Mouse (Mus musculus): ENCODE data around the gene Frs2.

Frs2 gene

DNA sequence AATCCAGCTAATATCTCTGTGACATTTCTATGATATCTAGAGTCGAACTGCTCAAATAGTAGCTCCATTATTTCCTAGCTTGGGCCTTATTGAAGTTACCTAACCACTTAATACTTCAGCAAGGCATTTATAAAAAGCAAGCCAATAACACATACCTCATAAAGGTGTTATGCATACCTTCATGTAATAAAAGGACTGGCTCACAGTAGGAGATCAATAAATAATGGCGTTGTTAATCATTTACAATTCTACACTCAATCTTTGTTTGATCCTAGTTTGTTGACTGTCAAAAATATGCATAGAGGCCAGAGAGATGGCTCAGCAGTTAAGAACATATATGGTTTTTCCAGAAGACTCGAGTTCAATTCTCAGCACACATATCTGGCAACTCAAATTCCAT lies 26.9 kb downstream of the Frs2 start:
- no peaks in the 10 kb centered on the region for H3K9me3 ChIP-seq (ENCODE audit: low read length)
- peaks cover 7% of the 10 kb centered on the region; the same call in 1 of the 2 replicates for H3K36me3 ChIP-seq (ENCODE audit: insufficient read depth, low read length)
- H3K4me1 ChIP-seq (replicated peaks; ENCODE audit: low read depth, low read length): peaks cover 31% of the 10 kb centered on the region
- H3K4me3 ChIP-seq (replicated peaks; ENCODE audit: low read length): no peak overlapping the region
- TF ChIP-seq NANOG (IDR thresholded peaks at IDR 0.05; ENCODE audit: borderline replicate concordance, low read length) (no peak), CTCF (conservative IDR thresholded peaks at IDR 0.05; ENCODE audit: low read length) (no peak), POU5F1 (IDR thresholded peaks at IDR 0.05; ENCODE audit: borderline replicate concordance, low read length) (no peak)
- H3K27me3 ChIP-seq (ENCODE audit: insufficient read depth, low read length): no peaks in the 10 kb centered on the region

DNA sequence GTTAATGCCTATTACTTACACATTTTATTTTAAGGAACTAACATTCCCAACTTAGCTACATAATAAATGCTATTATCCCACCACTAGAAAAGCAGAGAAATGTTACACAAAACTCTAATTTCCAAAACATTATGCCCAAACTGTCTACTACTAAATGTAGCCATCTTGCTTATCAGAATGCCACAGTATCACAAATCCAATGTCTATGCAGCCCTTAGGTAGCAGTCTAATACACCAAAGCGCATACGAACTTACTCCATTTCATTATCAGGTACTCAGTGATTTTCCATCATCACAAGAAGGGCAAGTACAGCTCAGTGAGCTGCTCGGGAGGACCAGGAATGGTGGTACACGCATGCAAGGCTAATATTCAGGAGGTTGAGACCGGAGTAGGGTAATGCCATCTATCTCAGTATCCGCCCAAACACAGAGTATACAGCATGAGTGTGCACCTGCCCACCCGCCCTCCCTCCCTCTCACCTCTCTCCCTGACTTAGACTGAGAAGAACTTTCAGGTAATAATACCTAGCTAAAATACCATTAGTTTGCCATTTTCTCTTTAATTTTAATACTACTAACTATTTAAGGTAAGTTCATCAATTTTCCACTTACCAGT lies 28.2 kb downstream of the Frs2 start:
- Histone ChIP-seq H3K9me3 (ENCODE audit: low read length) (no peaks in the 10 kb centered on the region), H3K4me3 (replicated peaks; ENCODE audit: low read length) (no peak overlapping the region), H3K36me3 (ENCODE audit: insufficient read depth, low read length) (peaks cover 7% of the 10 kb centered on the region; the same call in 1 of the 2 replicates), H3K4me1 (replicated peaks; ENCODE audit: low read depth, low read length) (peaks cover 19% of the 10 kb centered on the region), H3K27me3 (ENCODE audit: insufficient read depth, low read length) (no peaks in the 10 kb centered on the region)
- TF ChIP-seq NANOG (IDR thresholded peaks at IDR 0.05; ENCODE audit: borderline replicate concordance, low read length): no peak
- no peak for TF ChIP-seq CTCF (conservative IDR thresholded peaks at IDR 0.05; ENCODE audit: low read length)
- TF ChIP-seq POU5F1 (IDR thresholded peaks at IDR 0.05; ENCODE audit: borderline replicate concordance, low read length): no peak

DNA sequence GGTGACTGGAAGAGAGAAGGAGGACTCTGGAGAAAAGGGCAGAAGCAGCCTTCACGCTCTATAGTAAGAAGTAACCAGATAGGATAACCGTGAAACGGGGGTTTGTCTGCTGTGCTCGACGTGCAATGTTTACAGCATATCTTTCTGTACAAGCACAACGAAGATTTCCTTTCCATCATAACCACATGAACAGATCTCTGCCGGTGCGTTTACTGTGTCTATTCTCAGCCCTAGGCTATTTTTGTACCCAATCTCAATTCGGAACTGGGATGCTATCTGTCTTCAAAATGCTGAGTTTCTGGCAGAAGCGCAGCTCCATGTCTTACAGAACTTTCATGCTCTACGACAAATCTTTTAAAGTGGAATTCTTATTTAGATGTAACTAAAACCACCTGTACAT lies 28.8 kb downstream of the Frs2 start:
- Histone ChIP-seq H3K4me3 (replicated peaks; ENCODE audit: low read length) (no peak overlapping the region), H3K36me3 (ENCODE audit: insufficient read depth, low read length) (peaks cover 7% of the 10 kb centered on the region; the same call in 1 of the 2 replicates), H3K27me3 (ENCODE audit: insufficient read depth, low read length) (no peaks in the 10 kb centered on the region), H3K4me1 (replicated peaks; ENCODE audit: low read depth, low read length) (peaks cover 15% of the 10 kb centered on the region), H3K9me3 (ENCODE audit: low read length) (no peaks in the 10 kb centered on the region)
- no peak for TF ChIP-seq POU5F1 (IDR thresholded peaks at IDR 0.05; ENCODE audit: borderline replicate concordance, low read length)
- TF ChIP-seq NANOG (IDR thresholded peaks at IDR 0.05; ENCODE audit: borderline replicate concordance, low read length): no peak
- no peak for TF ChIP-seq CTCF (conservative IDR thresholded peaks at IDR 0.05; ENCODE audit: low read length)

DNA sequence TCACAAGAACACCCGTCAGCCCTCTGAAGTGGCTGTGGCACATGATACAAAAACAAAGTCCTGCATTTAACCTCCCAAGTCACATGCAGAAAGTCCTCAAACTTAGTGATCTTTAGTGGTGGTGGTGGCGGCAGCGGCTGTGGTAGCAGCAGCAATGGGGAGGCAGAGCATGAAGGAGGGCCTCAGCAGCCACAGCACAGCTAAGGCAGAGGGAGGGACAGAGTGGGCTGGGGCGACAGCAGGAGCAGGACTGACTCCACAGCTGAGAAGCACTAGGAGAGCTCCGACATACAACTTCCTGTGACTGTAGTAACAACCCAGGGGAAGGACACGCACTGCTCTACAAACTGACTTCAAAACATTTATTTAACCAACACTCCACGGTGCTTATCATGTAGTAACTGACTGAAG lies 29.9 kb downstream of the Frs2 start:
- Histone ChIP-seq H3K27me3 (ENCODE audit: insufficient read depth, low read length) (no peaks in the 10 kb centered on the region), H3K4me1 (replicated peaks; ENCODE audit: low read depth, low read length) (peaks cover 24% of the 10 kb centered on the region), H3K9me3 (ENCODE audit: low read length) (no peaks in the 10 kb centered on the region), H3K4me3 (replicated peaks; ENCODE audit: low read length) (no peak overlapping the region), H3K36me3 (ENCODE audit: insufficient read depth, low read length) (peaks cover 10% of the 10 kb centered on the region; the same call in 1 of the 2 replicates)
- TF ChIP-seq CTCF (conservative IDR thresholded peaks at IDR 0.05; ENCODE audit: low read length) (no peak), POU5F1 (IDR thresholded peaks at IDR 0.05; ENCODE audit: borderline replicate concordance, low read length) (no peak)

DNA sequence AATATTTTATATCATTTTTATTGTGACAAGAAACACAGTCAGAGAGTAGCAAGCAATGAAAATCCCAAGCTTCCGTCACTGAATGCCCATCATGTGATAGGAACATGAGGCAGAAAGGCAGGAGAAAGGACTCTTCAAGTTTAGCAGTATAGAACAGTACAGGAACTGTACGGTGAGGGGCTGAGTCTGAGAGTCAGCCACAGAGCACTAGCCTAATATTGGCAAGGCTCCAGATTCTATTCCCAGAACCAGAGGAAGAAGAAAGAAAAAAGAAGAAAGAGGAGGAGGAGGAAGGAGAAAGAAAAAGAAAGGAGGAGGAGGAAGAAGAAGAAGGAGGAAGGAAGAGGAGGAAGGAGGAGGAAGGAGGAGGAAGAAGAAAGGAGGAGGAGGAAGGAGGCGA lies 32.7 kb downstream of the Frs2 start:
- no peaks in the 10 kb centered on the region for H3K27me3 ChIP-seq (ENCODE audit: insufficient read depth, low read length)
- H3K4me1 ChIP-seq (replicated peaks; ENCODE audit: low read depth, low read length): peaks cover 41% of the 10 kb centered on the region
- H3K9me3 ChIP-seq (ENCODE audit: low read length): no peaks in the 10 kb centered on the region
- H3K4me3 ChIP-seq (replicated peaks; ENCODE audit: low read length): no peak overlapping the region
- H3K36me3 ChIP-seq (ENCODE audit: insufficient read depth, low read length): peaks cover 10% of the 10 kb centered on the region; the same call in 1 of the 2 replicates
- TF ChIP-seq POU5F1 (IDR thresholded peaks at IDR 0.05; ENCODE audit: borderline replicate concordance, low read length) (no peak), NANOG (IDR thresholded peaks at IDR 0.05; ENCODE audit: borderline replicate concordance, low read length) (no peak), CTCF (conservative IDR thresholded peaks at IDR 0.05; ENCODE audit: low read length) (no peak)

DNA sequence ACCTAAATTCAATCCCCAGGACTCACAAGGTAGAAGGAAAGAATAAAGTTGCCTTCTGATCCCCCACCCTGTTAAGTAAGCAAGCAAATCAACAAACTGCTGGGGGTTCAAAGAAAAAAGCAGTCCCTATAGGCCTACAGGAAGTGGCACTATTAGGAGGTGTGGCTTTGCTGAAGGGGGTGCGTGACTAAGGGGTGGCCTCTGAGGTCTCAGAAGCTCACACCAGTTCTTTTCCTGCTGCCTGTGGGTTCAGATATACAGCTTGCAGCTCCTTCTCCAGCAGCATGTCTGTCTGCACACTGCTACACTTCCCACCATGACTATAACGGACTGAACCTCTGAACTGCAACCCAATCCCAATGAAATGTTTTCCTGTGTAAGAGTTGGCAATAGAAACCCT lies 35.8 kb downstream of the Frs2 start:
- TF ChIP-seq NANOG (IDR thresholded peaks at IDR 0.05; ENCODE audit: borderline replicate concordance, low read length): no peak
- TF ChIP-seq POU5F1 (IDR thresholded peaks at IDR 0.05; ENCODE audit: borderline replicate concordance, low read length): no peak
- no peak for TF ChIP-seq CTCF (conservative IDR thresholded peaks at IDR 0.05; ENCODE audit: low read length)

DNA sequence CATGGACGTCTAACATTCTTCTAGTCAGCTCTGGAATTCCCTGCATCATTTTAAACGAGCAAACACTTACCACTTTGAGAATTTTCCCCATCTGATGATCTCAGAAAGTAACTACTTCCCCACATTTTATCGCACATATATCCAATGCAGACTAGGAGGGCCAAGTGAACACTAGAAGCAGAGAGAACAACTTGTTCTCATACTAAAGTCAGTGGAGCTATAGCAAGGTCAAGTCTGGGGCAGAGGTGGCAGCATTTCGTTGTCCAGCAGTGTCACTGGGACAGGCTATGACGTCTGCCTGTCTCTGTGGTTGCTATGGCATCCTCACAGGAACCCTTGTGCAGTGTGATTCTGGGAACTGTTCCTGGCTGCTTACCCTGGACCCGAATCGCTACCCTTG lies 36.9 kb downstream of the Frs2 start:
- Histone ChIP-seq H3K36me3 (ENCODE audit: insufficient read depth, low read length) (peaks cover 3% of the 10 kb centered on the region; the same call in 1 of the 2 replicates), H3K9me3 (ENCODE audit: low read length) (no peaks in the 10 kb centered on the region), H3K4me1 (replicated peaks; ENCODE audit: low read depth, low read length) (peaks cover 30% of the 10 kb centered on the region), H3K27me3 (ENCODE audit: insufficient read depth, low read length) (no peaks in the 10 kb centered on the region), H3K4me3 (replicated peaks; ENCODE audit: low read length) (no peak overlapping the region)
- TF ChIP-seq CTCF (conservative IDR thresholded peaks at IDR 0.05; ENCODE audit: low read length): no peak
- no peak for TF ChIP-seq POU5F1 (IDR thresholded peaks at IDR 0.05; ENCODE audit: borderline replicate concordance, low read length)
- no peak for TF ChIP-seq NANOG (IDR thresholded peaks at IDR 0.05; ENCODE audit: borderline replicate concordance, low read length)

More for the DNA sequence above, 35.8 kb downstream of the Frs2 start:
- H3K4me3 ChIP-seq (replicated peaks; ENCODE audit: low read length): no peak overlapping the region
- peaks cover 30% of the 10 kb centered on the region for H3K4me1 ChIP-seq (replicated peaks; ENCODE audit: low read depth, low read length)
- H3K9me3 ChIP-seq (ENCODE audit: low read length): no peaks in the 10 kb centered on the region
- no peaks in the 10 kb centered on the region for H3K27me3 ChIP-seq (ENCODE audit: insufficient read depth, low read length)
- peaks cover 3% of the 10 kb centered on the region; the same call in 1 of the 2 replicates for H3K36me3 ChIP-seq (ENCODE audit: insufficient read depth, low read length)

DNA sequence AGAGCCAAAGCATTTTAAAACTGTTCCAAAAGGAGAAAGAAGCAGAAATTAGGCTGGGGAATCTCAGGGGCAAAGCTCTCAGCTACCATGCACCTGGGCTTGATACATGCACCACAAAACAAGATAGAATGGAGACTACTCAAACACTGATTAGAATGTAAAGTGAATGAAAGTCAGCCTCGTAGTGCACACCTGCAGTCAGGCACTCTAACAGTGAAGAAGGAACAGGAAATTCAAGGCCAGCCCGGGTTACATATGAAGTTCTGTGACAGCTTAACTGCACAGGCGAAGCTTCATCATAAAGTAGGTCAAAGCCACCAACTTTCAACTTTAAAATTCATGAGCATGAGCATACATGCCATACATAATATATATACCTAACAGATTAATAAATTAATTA lies 38.1 kb downstream of the Frs2 start:
- Histone ChIP-seq H3K27me3 (ENCODE audit: insufficient read depth, low read length) (no peaks in the 10 kb centered on the region), H3K4me1 (replicated peaks; ENCODE audit: low read depth, low read length) (peaks cover 35% of the 10 kb centered on the region), H3K36me3 (ENCODE audit: insufficient read depth, low read length) (peaks cover 3% of the 10 kb centered on the region; the same call in 1 of the 2 replicates), H3K4me3 (replicated peaks; ENCODE audit: low read length) (no peak overlapping the region), H3K9me3 (ENCODE audit: low read length) (no peaks in the 10 kb centered on the region)
- TF ChIP-seq CTCF (conservative IDR thresholded peaks at IDR 0.05; ENCODE audit: low read length): no peak
- TF ChIP-seq POU5F1 (IDR thresholded peaks at IDR 0.05; ENCODE audit: borderline replicate concordance, low read length): no peak
- no peak for TF ChIP-seq NANOG (IDR thresholded peaks at IDR 0.05; ENCODE audit: borderline replicate concordance, low read length)

GRCm38 (mm10) chr10:117106686-117107085 lies 41.6 kb downstream of the Frs2 start:
- H3K4me1 ChIP-seq (replicated peaks; ENCODE audit: low read depth, low read length): peaks cover 24% of the 10 kb centered on the region

More at GRCm38 (mm10) chr10:117106686-117107085, 41.6 kb downstream of the Frs2 start:
- Histone ChIP-seq H3K4me3 (replicated peaks; ENCODE audit: low read length) (no peak overlapping the region), H3K27me3 (ENCODE audit: insufficient read depth, low read length) (no peaks in the 10 kb centered on the region), H3K36me3 (ENCODE audit: insufficient read depth, low read length) (no peaks in the 10 kb centered on the region), H3K9me3 (ENCODE audit: low read length) (no peaks in the 10 kb centered on the region)
- TF ChIP-seq NANOG (IDR thresholded peaks at IDR 0.05; ENCODE audit: borderline replicate concordance, low read length) (no peak), CTCF (conservative IDR thresholded peaks at IDR 0.05; ENCODE audit: low read length) (no peak), POU5F1 (IDR thresholded peaks at IDR 0.05; ENCODE audit: borderline replicate concordance, low read length) (no peak)
